Mouse (Mus musculus) neural tube, embryonic 15.5 days (tissue): Measurements from ENCODE around the gene Ddo. TPM values are rescaled to one million over a fixed set of nuclear protein-coding genes. Genes with fewer than 3 reads are reported as not detected.
A peak's percentile ranks its signal among the peaks of the same experiment; 100 is the strongest.

Experiments
- ATAC-seq: fragments of 200-750 bp; cut with Nextera tagmentation; 2 replicates; pipeline ENCODE4 v1.8.0; 2017; ENCODE audit warnings: mild to moderate bottlenecking, moderate TSS enrichment, moderate library complexity; ENCODE audit not compliant: low FRiP score
- H3K27ac ChIP-seq: fragments of 300-500 bp; sonication (generic); replicated peaks from 2 replicates; pipeline ENCODE4 v1.5.1; 2015; ENCODE audit warnings: mild to moderate bottlenecking, inconsistent platforms
- H3K27me3 ChIP-seq: fragments of 300-500 bp; sonication (generic); replicated peaks from 2 replicates; pipeline ENCODE4 v1.6.1; 2015; ENCODE audit warnings: inconsistent platforms
- H3K36me3 ChIP-seq: fragments of 300-500 bp; sonication (generic); 2 replicates; pipeline ENCODE4 v1.6.1; 2015; ENCODE audit warnings: inconsistent platforms
- H3K4me1 ChIP-seq: fragments of 300-500 bp; sonication (generic); 2 replicates; pipeline ENCODE4 v1.6.1; 2015; ENCODE audit warnings: inconsistent platforms
- H3K4me2 ChIP-seq: fragments of 300-500 bp; sonication (generic); 2 replicates; pipeline ENCODE4 v1.6.1; 2015; ENCODE audit warnings: inconsistent platforms, mild to moderate bottlenecking, moderate library complexity
- H3K4me3 ChIP-seq: fragments of 300-500 bp; sonication (generic); replicated peaks from 2 replicates; pipeline ENCODE4 v1.5.1; 2015; ENCODE audit warnings: mild to moderate bottlenecking, inconsistent platforms
- H3K9ac ChIP-seq: fragments of 300-500 bp; sonication (generic); replicated peaks from 2 replicates; pipeline ENCODE4 v1.6.1; 2015; ENCODE audit warnings: mild to moderate bottlenecking, inconsistent platforms
- H3K9me3 ChIP-seq: fragments of 300-500 bp; sonication (generic); replicated peaks from 2 replicates; pipeline ENCODE4 v1.6.1; 2016; ENCODE audit warnings: inconsistent platforms
- WGBS: fragments of 180-500 bp; shearing (Covaris S2); methylation state at CpG from one replicate; pipeline ENCODE4 v1.1.7; 2015; ENCODE audit warnings: mixed read lengths; 5-methylcytosine and 5-hydroxymethylcytosine counted together
- polyA plus RNA-seq: library from polyadenylated mRNA; unstranded; fragments of >200 nt; fragmentation: Nextera tagmentation; extraction: Ambion mirVana; gene quantifications from 2 replicates; pipeline ENCODE4 v1.2.1, GENCODE M21; 2015

The Ddo gene
- polyA plus RNA-seq, 1 experiment from 2014 or later = 0.70 TPM

- Histone ChIP-seq H3K9me3 (no peaks in the 10 kb centered on the region), H3K4me1 (peaks cover 22% of the 10 kb centered on the region), H3K4me2 (no peak overlapping the region), H3K27ac (no peak overlapping the region), H3K27me3 (no peaks in the 10 kb centered on the region), H3K36me3 (no peaks in the 10 kb centered on the region), H3K9ac (no peak overlapping the region), H3K4me3 (no peak overlapping the region)
- no peak for ATAC-seq
- 81% methylated on average over 2 of the region's 2 CpGs for WGBS
Observed at GRCm38 (mm10) chr10:40687407-40687806, 57.6 kb downstream of the Ddo start.

GRCm38 (mm10) chr10:40688266-40688665, 58.5 kb downstream of the Ddo start:
- 75% methylated on average over 6 of the region's 6 CpGs for WGBS
- Histone ChIP-seq H3K27me3 (no peaks in the 10 kb centered on the region), H3K36me3 (no peaks in the 10 kb centered on the region), H3K4me2 (no peak overlapping the region), H3K4me3 (no peak overlapping the region), H3K4me1 (peaks cover 14% of the 10 kb centered on the region), H3K27ac (peak overlapping the region; percentile 42; the same call in 1 of the 2 replicates), H3K9ac (no peak overlapping the region), H3K9me3 (no peaks in the 10 kb centered on the region; the same call in 1 of the 2 replicates)
- ATAC-seq = peak; percentile 32

GRCm38 (mm10) chr10:40688873-40689272, 59.1 kb downstream of the Ddo start:
- WGBS = 24% methylated on average over 1 of the region's 1 CpGs
- ATAC-seq = peak; percentile 34; the same call in 1 of the 2 replicates
- H3K27me3 ChIP-seq = no peaks in the 10 kb centered on the region
- no peak overlapping the region for H3K4me3 ChIP-seq
- no peak overlapping the region for H3K4me2 ChIP-seq
- H3K9me3 ChIP-seq = no peaks in the 10 kb centered on the region; the same call in 1 of the 2 replicates
- peak overlapping the region; percentile 42 for H3K27ac ChIP-seq
- peaks cover 8% of the 10 kb centered on the region for H3K4me1 ChIP-seq
- no peaks in the 10 kb centered on the region for H3K36me3 ChIP-seq
- no peak overlapping the region for H3K9ac ChIP-seq

- no peak overlapping the region for H3K4me3 ChIP-seq
- 64% methylated on average over 4 of the region's 4 CpGs for WGBS
- no peaks in the 10 kb centered on the region for H3K27me3 ChIP-seq
- H3K4me2 ChIP-seq = no peak overlapping the region
- H3K9me3 ChIP-seq = no peaks in the 10 kb centered on the region
- H3K9ac ChIP-seq = no peak overlapping the region
- H3K27ac ChIP-seq = no peak overlapping the region
- no peaks in the 10 kb centered on the region for H3K4me1 ChIP-seq
- H3K36me3 ChIP-seq = no peaks in the 10 kb centered on the region
- peak; percentile 59; the same call in 1 of the 2 replicates for ATAC-seq
Observed at GRCm38 (mm10) chr10:40698652-40699051, 68.8 kb downstream of the Ddo start.

GRCm38 (mm10) chr10:40711127-40711526, 81.3 kb downstream of the Ddo start:
- Histone ChIP-seq H3K9me3 (0 out of 2 replicates have a peak, but pooled peaks cover 3% of the 10 kb centered on the region), H3K4me1 (0 out of 2 replicates have a peak, but pooled peaks cover 5% of the 10 kb centered on the region), H3K27ac (no peak overlapping the region), H3K9ac (no peak overlapping the region), H3K36me3 (no peaks in the 10 kb centered on the region), H3K4me3 (no peak overlapping the region), H3K27me3 (no peaks in the 10 kb centered on the region), H3K4me2 (no peak overlapping the region)
- ATAC-seq = no peak
- 88% methylated on average over 7 of the region's 7 CpGs for WGBS

GRCm38 (mm10) chr10:40713018-40713608, 83.3 kb downstream of the Ddo start:
- no peaks in the 10 kb centered on the region for H3K9me3 ChIP-seq
- H3K27me3 ChIP-seq = no peaks in the 10 kb centered on the region
- H3K4me1 ChIP-seq = 0 out of 2 replicates have a peak, but pooled peaks cover 5% of the 10 kb centered on the region
- ATAC-seq = peak; percentile 56; the same call in 1 of the 2 replicates
- WGBS = 45% methylated on average over 9 of the region's 9 CpGs
- no peak overlapping the region for H3K9ac ChIP-seq
- no peak overlapping the region for H3K4me3 ChIP-seq
- H3K36me3 ChIP-seq = no peaks in the 10 kb centered on the region
- H3K27ac ChIP-seq = peak overlapping the region; percentile 29; the same call in 1 of the 2 replicates
- no peak overlapping the region for H3K4me2 ChIP-seq

- Histone ChIP-seq H3K4me1 (peaks cover 6% of the 10 kb centered on the region; the same call in 1 of the 2 replicates), H3K27ac (no peak overlapping the region), H3K9ac (no peak overlapping the region), H3K9me3 (no peaks in the 10 kb centered on the region), H3K27me3 (no peaks in the 10 kb centered on the region), H3K36me3 (no peaks in the 10 kb centered on the region), H3K4me2 (no peak overlapping the region), H3K4me3 (no peak overlapping the region)
- no peak; the same call in 1 of the 2 replicates for ATAC-seq
- WGBS = 76% methylated on average over 9 of the region's 9 CpGs
Observed at GRCm38 (mm10) chr10:40713829-40714228, 84.0 kb downstream of the Ddo start.

- H3K4me3 ChIP-seq = no peak overlapping the region
- 89% methylated on average over 4 of the region's 4 CpGs for WGBS
- H3K9me3 ChIP-seq = no peaks in the 10 kb centered on the region
- ATAC-seq = no peak
- no peak overlapping the region for H3K4me2 ChIP-seq
- H3K9ac ChIP-seq = no peak overlapping the region
- no peaks in the 10 kb centered on the region for H3K36me3 ChIP-seq
- peaks cover 14% of the 10 kb centered on the region for H3K4me1 ChIP-seq
- no peak overlapping the region for H3K27ac ChIP-seq
- no peaks in the 10 kb centered on the region for H3K27me3 ChIP-seq
Observed at GRCm38 (mm10) chr10:40715151-40715550, 85.3 kb downstream of the Ddo start.

GRCm38 (mm10) chr10:40716296-40716695, 86.5 kb downstream of the Ddo start:
- no peak for ATAC-seq

GRCm38 (mm10) chr10:40716713-40717112, 86.9 kb downstream of the Ddo start:
- Histone ChIP-seq H3K9me3 (no peaks in the 10 kb centered on the region), H3K4me2 (no peak overlapping the region), H3K27ac (no peak overlapping the region), H3K9ac (no peak overlapping the region), H3K4me3 (no peak overlapping the region), H3K27me3 (no peaks in the 10 kb centered on the region), H3K36me3 (no peaks in the 10 kb centered on the region), H3K4me1 (peaks cover 23% of the 10 kb centered on the region)
- 83% methylated on average over 3 of the region's 3 CpGs for WGBS
- ATAC-seq = no peak

More at GRCm38 (mm10) chr10:40716296-40716695, 86.5 kb downstream of the Ddo start:
- H3K4me2 ChIP-seq = no peak overlapping the region
- H3K4me3 ChIP-seq = no peak overlapping the region
- no peaks in the 10 kb centered on the region for H3K27me3 ChIP-seq
- H3K27ac ChIP-seq = no peak overlapping the region
- no peak overlapping the region for H3K9ac ChIP-seq
- no peaks in the 10 kb centered on the region for H3K36me3 ChIP-seq
- H3K4me1 ChIP-seq = peaks cover 23% of the 10 kb centered on the region
- H3K9me3 ChIP-seq = no peaks in the 10 kb centered on the region
- 72% methylated on average over 8 of the region's 8 CpGs for WGBS

GRCm38 (mm10) chr10:40718362-40718761, 88.6 kb downstream of the Ddo start:
- no peak for ATAC-seq
- Histone ChIP-seq H3K9me3 (no peaks in the 10 kb centered on the region), H3K9ac (no peak overlapping the region), H3K27me3 (no peaks in the 10 kb centered on the region), H3K4me2 (no peak overlapping the region), H3K36me3 (no peaks in the 10 kb centered on the region), H3K4me1 (peaks cover 20% of the 10 kb centered on the region), H3K4me3 (no peak overlapping the region), H3K27ac (no peak overlapping the region)
- 88% methylated on average over 13 of the region's 13 CpGs for WGBS

GRCm38 (mm10) chr10:40719062-40719461, 89.3 kb downstream of the Ddo start:
- WGBS = 51% methylated on average over 6 of the region's 6 CpGs
- Histone ChIP-seq H3K27ac (0 out of 2 replicates have a peak overlapping the region, but pooled peaks have one; percentile 9), H3K9me3 (no peaks in the 10 kb centered on the region), H3K4me1 (peaks cover 21% of the 10 kb centered on the region), H3K4me3 (no peak overlapping the region), H3K4me2 (no peak overlapping the region), H3K27me3 (no peaks in the 10 kb centered on the region), H3K36me3 (no peaks in the 10 kb centered on the region), H3K9ac (no peak overlapping the region)
- ATAC-seq = no peak
